In the genomic region with DNA sequence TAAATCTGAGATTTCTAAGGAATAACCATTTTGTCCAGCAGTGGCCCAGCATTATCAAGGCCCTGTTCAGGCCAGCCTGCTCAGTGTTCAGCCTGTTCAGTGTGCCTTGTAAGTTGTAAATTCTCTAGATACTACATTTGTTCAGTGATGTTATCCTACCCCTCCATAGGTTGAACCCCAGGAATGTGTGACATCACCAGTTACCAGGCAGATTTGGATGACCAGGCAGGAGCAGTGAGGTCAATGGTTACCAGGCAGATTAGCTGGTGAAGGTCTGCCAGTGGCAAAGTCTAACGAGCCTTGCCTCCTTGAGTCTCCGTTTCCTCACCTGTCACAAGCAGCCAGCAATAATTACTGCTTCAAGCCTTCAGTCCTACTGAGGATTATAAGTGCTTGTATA, we compare ENCODE assay signal across 9 mouse cellular contexts. TPM values are rescaled to one million over a fixed set of nuclear protein-coding genes. Genes with fewer than 3 reads are reported as not detected.
DNase-seq lines count a peak whose midpoint lies in the region; ATAC-seq lines count a peak whose summit lies in the region.
"Had no signal": no experiment of that assay in that cellular context is flagged by ENCODE, and none has a peak within 500 bp of the region (broad histone marks: within the 10 kb centered on the region; RNA-seq: fewer than 3 reads in every experiment).

No protein-coding gene starts in this region.

- peak; percentile 34; the same call in 1 of the 2 replicates for ATAC-seq in lung, embryonic 16.5 days (ENCODE audit: low read depth)
- peak; percentile 51; the same call in 1 of the 2 replicates for ATAC-seq in stomach, embryonic 16.5 days (ENCODE audit: insufficient read depth, low FRiP score)

- H3K4me3 ChIP-seq in lung, embryonic 16.5 days (ENCODE audit: low read length) = no peak overlapping the region
- no peak overlapping the region for H3K4me3 ChIP-seq in stomach, embryonic 16.5 days (replicated peaks; ENCODE audit: low read length)

- H3K27ac ChIP-seq in lung, embryonic 16.5 days (ENCODE audit: low read length) = no peak overlapping the region
- no peak overlapping the region for H3K27ac ChIP-seq in stomach, embryonic 16.5 days (ENCODE audit: low read length)

- WGBS in lung, embryonic 16.5 days = 24% methylated on average over 2 of the region's 2 CpGs
- 48% methylated on average over 2 of the region's 2 CpGs for WGBS in stomach, embryonic 16.5 days

- H3K9ac ChIP-seq in lung, embryonic 16.5 days (ENCODE audit: low read length) = no peak overlapping the region
- no peak overlapping the region for H3K9ac ChIP-seq in stomach, embryonic 16.5 days (ENCODE audit: low read length)

- H3K9me3 ChIP-seq in lung, embryonic 16.5 days (ENCODE audit: control insufficient read depth, low read length) = no peaks in the 10 kb centered on the region
- no peaks in the 10 kb centered on the region for H3K9me3 ChIP-seq in stomach, embryonic 16.5 days (replicated peaks; ENCODE audit: control insufficient read depth, low read length)

- peak; percentile 67 to 90 for DNase-seq in adrenal gland, adult (ENCODE audit: inconsistent age in 2 of 2, low spot score in 1 of 2)
- DNase-seq in adrenal gland, adult 8-10 months = no peak
- DNase-seq in thymus, postnatal 25 days = peak; percentile 25
- DNase-seq in thymus, postnatal 36 days = no peak
- peak; percentile 87 for DNase-seq in forelimb bud, embryonic 11.5 days (ENCODE audit: low read depth, low spot score)
- peak; percentile 93 for DNase-seq in kidney, postnatal 10 days

- no peaks in the 10 kb centered on the region for H3K36me3 ChIP-seq in lung, embryonic 16.5 days (ENCODE audit: control insufficient read depth, insufficient read depth, low read length)
- no peaks in the 10 kb centered on the region for H3K36me3 ChIP-seq in stomach, embryonic 16.5 days (ENCODE audit: control insufficient read depth, insufficient read depth, low read length)

- H3K27me3 ChIP-seq in lung, embryonic 16.5 days (ENCODE audit: control insufficient read depth, insufficient read depth, low read depth, low read length) = no peaks in the 10 kb centered on the region
- H3K27me3 ChIP-seq in stomach, embryonic 16.5 days (ENCODE audit: control insufficient read depth, insufficient read depth, low read length) = no peaks in the 10 kb centered on the region

- peaks cover 6% of the 10 kb centered on the region; the same call in 1 of the 2 replicates for H3K4me1 ChIP-seq in lung, embryonic 16.5 days (replicated peaks; ENCODE audit: control insufficient read depth, insufficient read depth, low read length)
- H3K4me1 ChIP-seq in stomach, embryonic 16.5 days (ENCODE audit: control insufficient read depth, insufficient read depth, low read length) = peaks cover 9% of the 10 kb centered on the region; the same call in 1 of the 2 replicates

- no peak overlapping the region for H3K4me2 ChIP-seq in lung, embryonic 16.5 days (ENCODE audit: low read depth, low read length)
- no peak overlapping the region for H3K4me2 ChIP-seq in stomach, embryonic 16.5 days (ENCODE audit: low read depth, low read length)

RNA-seq across cellular contexts. Expression of a gene that starts 18.8 kb away (rescaled TPM):
- not detected for total RNA-seq in adrenal gland, adult 8-10 months (2022)
- not detected in 2 replicates for polyA plus RNA-seq in lung, embryonic 16.5 days (2015; fragmentation: Nextera tagmentation; extraction: Ambion mirVana)
- 0.79 and 2.2 TPM in 2 replicates for polyA plus RNA-seq in stomach, embryonic 16.5 days (2015; fragmentation: Nextera tagmentation; extraction: Ambion mirVana)
- polyA plus RNA-seq: heart, embryonic 14.5 days had no signal

RNA-seq across cellular contexts. Expression of a gene that starts 23.4 kb away (rescaled TPM):
- total RNA-seq in adrenal gland, adult 8-10 months (2022) = 1 to 10 TPM in 1 of 4 experiments, under 1 TPM in 3; 0.29 to 2.1 (median 0.66) TPM
- 2.0 and 2.1 TPM in 2 replicates for polyA plus RNA-seq in lung, embryonic 16.5 days (2015; fragmentation: Nextera tagmentation; extraction: Ambion mirVana)
- 16.0 and 24.7 TPM in 2 replicates for polyA plus RNA-seq in stomach, embryonic 16.5 days (2015; fragmentation: Nextera tagmentation; extraction: Ambion mirVana)

RNA-seq across cellular contexts. Expression of a gene that starts 26.6 kb away (rescaled TPM):
- 10 to 100 TPM; 36.9 to 40.2 (median 39.3) TPM for total RNA-seq in adrenal gland, adult 8-10 months (2022)
- polyA plus RNA-seq in lung, embryonic 16.5 days (2015; fragmentation: Nextera tagmentation; extraction: Ambion mirVana) = 28.9 TPM in 2 replicates
- 38.9 and 45.9 TPM in 2 replicates for polyA plus RNA-seq in stomach, embryonic 16.5 days (2015; fragmentation: Nextera tagmentation; extraction: Ambion mirVana)

RNA-seq across cellular contexts. Expression of a gene that starts 29.1 kb away (rescaled TPM):
- total RNA-seq in adrenal gland, adult 8-10 months (2022) = 1,000 to 10,000 TPM; 1,011 to 1,224 (median 1,104) TPM
- polyA plus RNA-seq in lung, embryonic 16.5 days (2015; fragmentation: Nextera tagmentation; extraction: Ambion mirVana) = 984 and 1,005 TPM in 2 replicates
- 915 and 1,024 TPM in 2 replicates for polyA plus RNA-seq in stomach, embryonic 16.5 days (2015; fragmentation: Nextera tagmentation; extraction: Ambion mirVana)

RNA-seq across cellular contexts. Expression of a gene that starts 39.2 kb away (rescaled TPM):
- total RNA-seq in adrenal gland, adult 8-10 months (2022) = 10 to 100 TPM in 3 of 4 experiments, 1 to 10 TPM in 1; 8.9 to 24.9 (median 15.5) TPM
- 0.72 and 1.0 TPM in 2 replicates for polyA plus RNA-seq in lung, embryonic 16.5 days (2015; fragmentation: Nextera tagmentation; extraction: Ambion mirVana)
- 0.53 and 0.99 TPM in 2 replicates for polyA plus RNA-seq in stomach, embryonic 16.5 days (2015; fragmentation: Nextera tagmentation; extraction: Ambion mirVana)

Comparison
In these comparisons a context has a peak if more than half of its experiments do, and no peak if none do; other contexts are left out.
1. DNase-seq: peak in adrenal gland, adult (2 of 2), thymus, postnatal 25 days (single experiment), forelimb bud, embryonic 11.5 days (single experiment) and kidney, postnatal 10 days (single experiment); none in adrenal gland, adult 8-10 months (single experiment) and thymus, postnatal 36 days (0 of 2).